Mouse (Mus musculus): ENCODE data around the gene Jak3. TPM values are rescaled to one million over a fixed set of nuclear protein-coding genes. Genes with fewer than 3 reads are reported as not detected.

Jak3 gene
- polyA plus RNA-seq, 1 experiment = 1.5 TPM

GRCm38 (mm10) chr8:71681369-71681915 is 5.3 kb downstream of the Jak3 start:
- Histone ChIP-seq H3K4me3 (no peak overlapping the region), H3K4me2 (ENCODE audit: low read depth) (no peak overlapping the region), H3K36me3 (ENCODE audit: control insufficient read depth, insufficient read depth) (no peaks in the 10 kb centered on the region), H3K27me3 (ENCODE audit: control insufficient read depth, insufficient read depth, insufficient read length) (peaks cover 18% of the 10 kb centered on the region), H3ac (ENCODE audit: control insufficient read depth, insufficient read length) (no peak overlapping the region), H3K79me2 (ENCODE audit: control insufficient read depth, insufficient read depth) (no peaks in the 10 kb centered on the region)
- TF ChIP-seq MYOG (IDR thresholded peaks at IDR 0.05; ENCODE audit: control insufficient read depth in 1 of 3, insufficient read depth in 1 of 3, insufficient read length in 2 of 3, low read depth in 2 of 3) (no peak), POLR2A (IDR thresholded peaks at IDR 0.05; ENCODE audit: insufficient read length, low read depth) (no peak), REST (IDR thresholded peaks at IDR 0.05; ENCODE audit: insufficient read depth, insufficient read length) (no peak), USF1 (IDR thresholded peaks at IDR 0.05; ENCODE audit: low read depth) (no peak), MYOD1 (IDR thresholded peaks at IDR 0.05; ENCODE audit: control insufficient read depth in 1 of 3, insufficient read length in 2 of 3, low read depth in 2 of 3) (no peak), E2F4 (IDR thresholded peaks at IDR 0.05; ENCODE audit: insufficient read depth) (no peak), TCF3 (IDR thresholded peaks at IDR 0.05; ENCODE audit: insufficient read length, low read depth) (no peak), CEBPB (IDR thresholded peaks at IDR 0.05; ENCODE audit: insufficient read depth, poor library complexity, severe bottlenecking) (no peak), MAX (IDR thresholded peaks at IDR 0.05; ENCODE audit: low read depth) (no peak), SRF (IDR thresholded peaks at IDR 0.05; ENCODE audit: control insufficient read depth, insufficient read length, low read depth) (no peak), POLR2AphosphoS2 (IDR thresholded peaks at IDR 0.05; ENCODE audit: insufficient read length, low read depth) (no peak), TCF12 (IDR thresholded peaks at IDR 0.05; ENCODE audit: insufficient read depth, poor library complexity, severe bottlenecking) (no peak)

DNA sequence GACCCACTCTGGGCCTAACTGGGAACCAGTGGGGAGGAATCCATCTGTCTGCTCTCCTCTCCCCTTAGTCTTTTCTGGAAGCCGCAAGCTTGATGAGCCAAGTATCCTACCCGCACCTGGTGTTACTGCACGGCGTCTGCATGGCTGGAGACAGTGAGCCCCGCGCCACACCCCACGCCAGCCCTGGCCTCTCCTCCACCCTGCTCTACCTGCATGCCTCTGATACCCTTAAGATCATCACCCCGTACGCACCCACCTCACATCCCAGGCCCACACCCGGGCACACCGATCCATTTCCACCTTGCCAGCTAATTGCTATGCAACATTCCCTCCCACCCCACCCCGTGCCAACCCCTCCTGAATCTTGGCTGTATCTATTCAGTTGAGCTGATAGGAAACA is 6.7 kb downstream of the Jak3 start:
- no peaks in the 10 kb centered on the region for H3K36me3 ChIP-seq (ENCODE audit: control insufficient read depth, insufficient read depth)
- no peak overlapping the region for H3K4me2 ChIP-seq (ENCODE audit: low read depth)
- no peak overlapping the region for H3ac ChIP-seq (ENCODE audit: control insufficient read depth, insufficient read length)
- peaks cover 32% of the 10 kb centered on the region for H3K27me3 ChIP-seq (ENCODE audit: control insufficient read depth, insufficient read depth, insufficient read length)
- H3K4me3 ChIP-seq = no peak overlapping the region
- TF ChIP-seq REST (IDR thresholded peaks at IDR 0.05; ENCODE audit: insufficient read depth, insufficient read length) = no peak
- no peak for TF ChIP-seq MYOG (IDR thresholded peaks at IDR 0.05; ENCODE audit: control insufficient read depth in 1 of 3, insufficient read depth in 1 of 3, insufficient read length in 2 of 3, low read depth in 2 of 3)
- TF ChIP-seq TCF3 (IDR thresholded peaks at IDR 0.05; ENCODE audit: insufficient read length, low read depth) = no peak
- no peak for TF ChIP-seq POLR2A (IDR thresholded peaks at IDR 0.05; ENCODE audit: insufficient read length, low read depth)
- no peak for TF ChIP-seq MYOD1 (IDR thresholded peaks at IDR 0.05; ENCODE audit: control insufficient read depth in 1 of 3, insufficient read length in 2 of 3, low read depth in 2 of 3)
- TF ChIP-seq USF1 (IDR thresholded peaks at IDR 0.05; ENCODE audit: low read depth) = no peak
- TF ChIP-seq POLR2AphosphoS2 (IDR thresholded peaks at IDR 0.05; ENCODE audit: insufficient read length, low read depth) = no peak
- no peak for TF ChIP-seq TCF12 (IDR thresholded peaks at IDR 0.05; ENCODE audit: insufficient read depth, poor library complexity, severe bottlenecking)
- TF ChIP-seq SRF (IDR thresholded peaks at IDR 0.05; ENCODE audit: control insufficient read depth, insufficient read length, low read depth) = no peak
- no peak for TF ChIP-seq MAX (IDR thresholded peaks at IDR 0.05; ENCODE audit: low read depth)
- TF ChIP-seq E2F4 (IDR thresholded peaks at IDR 0.05; ENCODE audit: insufficient read depth) = no peak
- no peak for TF ChIP-seq CEBPB (IDR thresholded peaks at IDR 0.05; ENCODE audit: insufficient read depth, poor library complexity, severe bottlenecking)
- no peaks in the 10 kb centered on the region for H3K79me2 ChIP-seq (ENCODE audit: control insufficient read depth, insufficient read depth)

DNA sequence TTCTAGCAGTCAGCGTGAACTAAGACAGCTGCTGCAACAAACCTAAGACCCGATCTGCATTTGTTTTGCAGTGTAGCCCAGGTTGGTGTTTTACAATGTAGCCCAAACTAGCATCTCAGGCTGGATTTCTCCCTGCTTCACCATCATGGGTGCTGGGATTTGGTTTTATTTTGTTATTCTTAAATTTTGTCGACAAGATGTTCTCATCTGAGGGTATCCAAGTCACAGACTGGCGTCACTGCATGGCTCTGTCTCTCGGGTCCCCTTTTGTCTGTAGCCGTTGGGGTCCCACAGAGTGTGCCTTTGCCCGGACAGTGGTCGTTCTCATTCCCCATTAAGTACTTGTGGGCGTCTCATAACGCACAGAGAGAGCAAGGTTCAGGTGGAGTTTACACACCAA is 8.6 kb downstream of the Jak3 start:
- H3K79me2 ChIP-seq (ENCODE audit: control insufficient read depth, insufficient read depth) = no peaks in the 10 kb centered on the region
- TF ChIP-seq REST (IDR thresholded peaks at IDR 0.05; ENCODE audit: insufficient read depth, insufficient read length) (no peak), MYOD1 (IDR thresholded peaks at IDR 0.05; ENCODE audit: control insufficient read depth in 1 of 3, insufficient read length in 2 of 3, low read depth in 2 of 3) (no peak), E2F4 (IDR thresholded peaks at IDR 0.05; ENCODE audit: insufficient read depth) (no peak), TCF3 (IDR thresholded peaks at IDR 0.05; ENCODE audit: insufficient read length, low read depth) (no peak), TCF12 (IDR thresholded peaks at IDR 0.05; ENCODE audit: insufficient read depth, poor library complexity, severe bottlenecking) (no peak), MYOG (IDR thresholded peaks at IDR 0.05; ENCODE audit: control insufficient read depth in 1 of 3, insufficient read depth in 1 of 3, insufficient read length in 2 of 3, low read depth in 2 of 3) (no peak), USF1 (IDR thresholded peaks at IDR 0.05; ENCODE audit: low read depth) (no peak), MAX (IDR thresholded peaks at IDR 0.05; ENCODE audit: low read depth) (no peak), POLR2AphosphoS2 (IDR thresholded peaks at IDR 0.05; ENCODE audit: insufficient read length, low read depth) (no peak), POLR2A (IDR thresholded peaks at IDR 0.05; ENCODE audit: insufficient read length, low read depth) (no peak), CEBPB (IDR thresholded peaks at IDR 0.05; ENCODE audit: insufficient read depth, poor library complexity, severe bottlenecking) (no peak), SRF (IDR thresholded peaks at IDR 0.05; ENCODE audit: control insufficient read depth, insufficient read length, low read depth) (no peak)
- H3K36me3 ChIP-seq (ENCODE audit: control insufficient read depth, insufficient read depth) = no peaks in the 10 kb centered on the region
- H3ac ChIP-seq (ENCODE audit: control insufficient read depth, insufficient read length) = no peak overlapping the region
- no peak overlapping the region for H3K4me2 ChIP-seq (ENCODE audit: low read depth)
- peaks cover 50% of the 10 kb centered on the region for H3K27me3 ChIP-seq (ENCODE audit: control insufficient read depth, insufficient read depth, insufficient read length)
- H3K4me3 ChIP-seq = no peak overlapping the region

DNA sequence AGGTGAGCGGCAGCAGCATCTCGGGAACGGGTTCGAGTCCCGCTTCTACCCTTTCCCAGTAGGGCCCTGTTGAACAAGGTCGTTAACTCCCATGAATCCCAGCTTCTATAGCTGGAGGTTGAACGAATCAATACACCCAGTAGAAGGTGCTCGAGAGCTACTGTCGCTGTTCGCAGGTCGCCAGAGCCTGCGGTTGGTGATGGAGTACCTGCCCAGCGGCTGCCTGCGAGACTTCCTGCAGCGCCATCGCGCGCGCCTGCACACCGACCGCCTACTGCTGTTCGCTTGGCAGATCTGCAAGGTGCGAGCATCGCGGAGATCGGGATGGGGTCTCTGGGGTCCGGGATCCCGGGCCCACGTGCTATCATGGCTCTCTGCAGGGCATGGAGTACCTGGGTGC is 9.5 kb downstream of the Jak3 start:
- Histone ChIP-seq H3K27me3 (ENCODE audit: control insufficient read depth, insufficient read depth, insufficient read length) (peaks cover 59% of the 10 kb centered on the region), H3K79me2 (ENCODE audit: control insufficient read depth, insufficient read depth) (no peaks in the 10 kb centered on the region), H3K4me3 (no peak overlapping the region), H3K36me3 (ENCODE audit: control insufficient read depth, insufficient read depth) (no peaks in the 10 kb centered on the region), H3K4me2 (ENCODE audit: low read depth) (no peak overlapping the region), H3ac (ENCODE audit: control insufficient read depth, insufficient read length) (no peak overlapping the region)
- TF ChIP-seq REST (IDR thresholded peaks at IDR 0.05; ENCODE audit: insufficient read depth, insufficient read length) = no peak
- no peak for TF ChIP-seq TCF3 (IDR thresholded peaks at IDR 0.05; ENCODE audit: insufficient read length, low read depth)
- TF ChIP-seq POLR2AphosphoS2 (IDR thresholded peaks at IDR 0.05; ENCODE audit: insufficient read length, low read depth) = no peak
- TF ChIP-seq CEBPB (IDR thresholded peaks at IDR 0.05; ENCODE audit: insufficient read depth, poor library complexity, severe bottlenecking) = no peak
- no peak for TF ChIP-seq POLR2A (IDR thresholded peaks at IDR 0.05; ENCODE audit: insufficient read length, low read depth)
- no peak for TF ChIP-seq MYOD1 (IDR thresholded peaks at IDR 0.05; ENCODE audit: control insufficient read depth in 1 of 3, insufficient read length in 2 of 3, low read depth in 2 of 3)
- no peak for TF ChIP-seq MAX (IDR thresholded peaks at IDR 0.05; ENCODE audit: low read depth)
- no peak for TF ChIP-seq MYOG (IDR thresholded peaks at IDR 0.05; ENCODE audit: control insufficient read depth in 1 of 3, insufficient read depth in 1 of 3, insufficient read length in 2 of 3, low read depth in 2 of 3)
- TF ChIP-seq E2F4 (IDR thresholded peaks at IDR 0.05; ENCODE audit: insufficient read depth) = no peak
- no peak for TF ChIP-seq SRF (IDR thresholded peaks at IDR 0.05; ENCODE audit: control insufficient read depth, insufficient read length, low read depth)
- no peak for TF ChIP-seq USF1 (IDR thresholded peaks at IDR 0.05; ENCODE audit: low read depth)
- no peak for TF ChIP-seq TCF12 (IDR thresholded peaks at IDR 0.05; ENCODE audit: insufficient read depth, poor library complexity, severe bottlenecking)

Data from myocyte (in vitro differentiated cells).